Mouse (Mus musculus): ENCODE data around the gene Pgm2. TPM values are rescaled to one million over a fixed set of nuclear protein-coding genes. Genes with fewer than 3 reads are reported as not detected.

The Pgm2 gene
- polyA plus RNA-seq, 1 experiment from 2014 or later: 18.4 TPM

- H3K4me2 ChIP-seq (ENCODE audit: low read depth, low read length): no peak overlapping the region
- H3K4me1 ChIP-seq (ENCODE audit: control insufficient read depth, insufficient read depth, low read length): no peaks in the 10 kb centered on the region
- no peaks in the 10 kb centered on the region for H3K36me3 ChIP-seq (ENCODE audit: control insufficient read depth, insufficient read depth, low read length)
- H3K27me3 ChIP-seq (ENCODE audit: control insufficient read depth, insufficient read depth, low read length): no peaks in the 10 kb centered on the region
- no peaks in the 10 kb centered on the region for H3K9me3 ChIP-seq (ENCODE audit: control insufficient read depth, low read length)
- H3K9ac ChIP-seq (replicated peaks; ENCODE audit: low read depth, low read length): no peak overlapping the region
- no peak overlapping the region for H3K27ac ChIP-seq (ENCODE audit: low read depth, low read length)
- no peak overlapping the region for H3K4me3 ChIP-seq (ENCODE audit: low read depth, low read length)
- no peak for ATAC-seq (ENCODE audit: low read depth)
- WGBS: 96% methylated on average over 9 of the region's 9 CpGs
These were observed 7.3 kb upstream of the Pgm2 start for GRCm38 (mm10) chr5:64085405-64085804.

- no peak overlapping the region for H3K27ac ChIP-seq (ENCODE audit: low read depth, low read length)
- H3K36me3 ChIP-seq (ENCODE audit: control insufficient read depth, insufficient read depth, low read length): no peaks in the 10 kb centered on the region
- ATAC-seq (ENCODE audit: low read depth): no peak
- H3K4me3 ChIP-seq (ENCODE audit: low read depth, low read length): no peak overlapping the region
- H3K9me3 ChIP-seq (ENCODE audit: control insufficient read depth, low read length): no peaks in the 10 kb centered on the region
- H3K4me2 ChIP-seq (ENCODE audit: low read depth, low read length): no peak overlapping the region
- H3K4me1 ChIP-seq (ENCODE audit: control insufficient read depth, insufficient read depth, low read length): 0 out of 2 replicates have a peak, but pooled peaks cover 2% of the 10 kb centered on the region
- no peaks in the 10 kb centered on the region for H3K27me3 ChIP-seq (ENCODE audit: control insufficient read depth, insufficient read depth, low read length)
- whole genome bisulfite sequencing: 87% methylated on average over 9 of the region's 9 CpGs
- H3K9ac ChIP-seq (replicated peaks; ENCODE audit: low read depth, low read length): no peak overlapping the region
These were observed 4.0 kb upstream of the Pgm2 start for GRCm38 (mm10) chr5:64088740-64089139.

GRCm38 (mm10) chr5:64093349-64093871, 660 bp downstream of the Pgm2 start:
- Histone ChIP-seq H3K4me3 (ENCODE audit: low read depth, low read length) (peak overlapping the region; percentile 73), H3K27ac (ENCODE audit: low read depth, low read length) (peak overlapping the region; percentile 68), H3K4me1 (ENCODE audit: control insufficient read depth, insufficient read depth, low read length) (peaks cover 8% of the 10 kb centered on the region; the same call in 1 of the 2 replicates), H3K27me3 (ENCODE audit: control insufficient read depth, insufficient read depth, low read length) (no peaks in the 10 kb centered on the region), H3K4me2 (ENCODE audit: low read depth, low read length) (peak overlapping the region; percentile 87), H3K36me3 (ENCODE audit: control insufficient read depth, insufficient read depth, low read length) (0 out of 2 replicates have a peak, but pooled peaks cover 3% of the 10 kb centered on the region), H3K9ac (replicated peaks; ENCODE audit: low read depth, low read length) (peak overlapping the region; percentile 75), H3K9me3 (ENCODE audit: control insufficient read depth, low read length) (no peaks in the 10 kb centered on the region)
- 3% methylated on average over 15 of the region's 15 CpGs for WGBS
- ATAC-seq (ENCODE audit: low read depth): no peak

GRCm38 (mm10) chr5:64095342-64095993, 2.7 kb downstream of the Pgm2 start:
- H3K4me2 ChIP-seq (ENCODE audit: low read depth, low read length): no peak overlapping the region
- H3K36me3 ChIP-seq (ENCODE audit: control insufficient read depth, insufficient read depth, low read length): 0 out of 2 replicates have a peak, but pooled peaks cover 3% of the 10 kb centered on the region
- no peak overlapping the region for H3K9ac ChIP-seq (replicated peaks; ENCODE audit: low read depth, low read length)
- H3K27ac ChIP-seq (ENCODE audit: low read depth, low read length): no peak overlapping the region
- H3K4me3 ChIP-seq (ENCODE audit: low read depth, low read length): no peak overlapping the region
- ATAC-seq (ENCODE audit: low read depth): no peak
- peaks cover 8% of the 10 kb centered on the region; the same call in 1 of the 2 replicates for H3K4me1 ChIP-seq (ENCODE audit: control insufficient read depth, insufficient read depth, low read length)
- H3K9me3 ChIP-seq (ENCODE audit: control insufficient read depth, low read length): no peaks in the 10 kb centered on the region
- no peaks in the 10 kb centered on the region for H3K27me3 ChIP-seq (ENCODE audit: control insufficient read depth, insufficient read depth, low read length)
- 79% methylated on average over 5 of the region's 5 CpGs for WGBS

GRCm38 (mm10) chr5:64101993-64102716, 9.4 kb downstream of the Pgm2 start:
- Histone ChIP-seq H3K9me3 (ENCODE audit: control insufficient read depth, low read length) (no peaks in the 10 kb centered on the region), H3K27ac (ENCODE audit: low read depth, low read length) (no peak overlapping the region), H3K4me2 (ENCODE audit: low read depth, low read length) (no peak overlapping the region), H3K27me3 (ENCODE audit: control insufficient read depth, insufficient read depth, low read length) (no peaks in the 10 kb centered on the region), H3K36me3 (ENCODE audit: control insufficient read depth, insufficient read depth, low read length) (peaks cover 15% of the 10 kb centered on the region), H3K9ac (replicated peaks; ENCODE audit: low read depth, low read length) (no peak overlapping the region), H3K4me3 (ENCODE audit: low read depth, low read length) (no peak overlapping the region), H3K4me1 (ENCODE audit: control insufficient read depth, insufficient read depth, low read length) (no peaks in the 10 kb centered on the region)
- no peak for ATAC-seq (ENCODE audit: low read depth)
- WGBS: 74% methylated on average over 9 of the region's 9 CpGs

GRCm38 (mm10) chr5:64102717-64103075, 9.9 kb downstream of the Pgm2 start:
- Histone ChIP-seq H3K36me3 (ENCODE audit: control insufficient read depth, insufficient read depth, low read length) (peaks cover 16% of the 10 kb centered on the region), H3K4me3 (ENCODE audit: low read depth, low read length) (no peak overlapping the region), H3K27me3 (ENCODE audit: control insufficient read depth, insufficient read depth, low read length) (no peaks in the 10 kb centered on the region), H3K9ac (replicated peaks; ENCODE audit: low read depth, low read length) (no peak overlapping the region), H3K4me2 (ENCODE audit: low read depth, low read length) (no peak overlapping the region), H3K9me3 (ENCODE audit: control insufficient read depth, low read length) (no peaks in the 10 kb centered on the region), H3K4me1 (ENCODE audit: control insufficient read depth, insufficient read depth, low read length) (no peaks in the 10 kb centered on the region), H3K27ac (ENCODE audit: low read depth, low read length) (no peak overlapping the region)
- ATAC-seq (ENCODE audit: low read depth): no peak
- 24% methylated on average over 7 of the region's 7 CpGs for WGBS

- no peak overlapping the region for H3K4me3 ChIP-seq (ENCODE audit: low read depth, low read length)
- H3K4me1 ChIP-seq (ENCODE audit: control insufficient read depth, insufficient read depth, low read length): no peaks in the 10 kb centered on the region
- ATAC-seq (ENCODE audit: low read depth): no peak
- no peak overlapping the region for H3K27ac ChIP-seq (ENCODE audit: low read depth, low read length)
- no peaks in the 10 kb centered on the region for H3K9me3 ChIP-seq (ENCODE audit: control insufficient read depth, low read length)
- no peak overlapping the region for H3K4me2 ChIP-seq (ENCODE audit: low read depth, low read length)
- H3K9ac ChIP-seq (replicated peaks; ENCODE audit: low read depth, low read length): no peak overlapping the region
- 88% methylated on average over 11 of the region's 11 CpGs for WGBS
- H3K36me3 ChIP-seq (ENCODE audit: control insufficient read depth, insufficient read depth, low read length): peaks cover 32% of the 10 kb centered on the region
- H3K27me3 ChIP-seq (ENCODE audit: control insufficient read depth, insufficient read depth, low read length): no peaks in the 10 kb centered on the region
These were observed 15.0 kb downstream of the Pgm2 start for GRCm38 (mm10) chr5:64107596-64108289.

- Histone ChIP-seq H3K36me3 (ENCODE audit: control insufficient read depth, insufficient read depth, low read length) (peaks cover 37% of the 10 kb centered on the region; the same call in 1 of the 2 replicates), H3K4me1 (ENCODE audit: control insufficient read depth, insufficient read depth, low read length) (no peaks in the 10 kb centered on the region), H3K4me3 (ENCODE audit: low read depth, low read length) (no peak overlapping the region), H3K27ac (ENCODE audit: low read depth, low read length) (no peak overlapping the region), H3K9me3 (ENCODE audit: control insufficient read depth, low read length) (no peaks in the 10 kb centered on the region), H3K4me2 (ENCODE audit: low read depth, low read length) (no peak overlapping the region), H3K9ac (replicated peaks; ENCODE audit: low read depth, low read length) (no peak overlapping the region), H3K27me3 (ENCODE audit: control insufficient read depth, insufficient read depth, low read length) (no peaks in the 10 kb centered on the region)
- no peak for ATAC-seq (ENCODE audit: low read depth)
- 57% methylated on average over 3 of the region's 3 CpGs for WGBS
These were observed 16.5 kb downstream of the Pgm2 start for GRCm38 (mm10) chr5:64109217-64109616.

Measured in neural tube, embryonic 14.5 days (tissue).